Mouse (Mus musculus) ovary, postnatal 14 days (tissue): ENCODE measurements at regions not wholly inside any gene's neighbourhood (a gene's known extent, or its start where the extent isn't known, plus 50 kb on each side); places are given as distances from the start of the nearest gene placed in this dataset.

ENCODE experiments used
- DNase-seq: peaks from one replicate; pipeline ENCODE4 v3.0.0; 2022; ENCODE audit warnings: low spot score

DNA sequence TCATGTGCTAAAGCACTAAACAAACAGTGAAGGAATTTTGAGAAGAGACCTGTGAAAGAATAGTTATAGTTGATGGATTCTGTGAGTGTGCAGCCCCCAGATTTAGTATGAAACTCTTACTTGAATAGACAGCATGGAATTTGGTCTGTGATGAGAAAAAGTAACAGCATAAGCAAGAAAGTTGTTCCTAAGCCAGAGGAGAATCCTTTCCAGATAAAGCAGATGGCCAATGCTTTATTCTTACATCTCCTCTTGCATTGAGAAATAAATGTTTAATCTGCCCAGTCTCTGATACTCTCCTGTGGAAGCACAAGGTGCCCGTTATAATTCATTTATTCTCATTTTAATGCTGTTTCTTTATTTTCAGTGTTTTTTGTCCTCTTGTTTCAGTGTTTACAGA, 263.5 kb downstream of the Tecrl start:
- DNase-seq: no peak

DNA sequence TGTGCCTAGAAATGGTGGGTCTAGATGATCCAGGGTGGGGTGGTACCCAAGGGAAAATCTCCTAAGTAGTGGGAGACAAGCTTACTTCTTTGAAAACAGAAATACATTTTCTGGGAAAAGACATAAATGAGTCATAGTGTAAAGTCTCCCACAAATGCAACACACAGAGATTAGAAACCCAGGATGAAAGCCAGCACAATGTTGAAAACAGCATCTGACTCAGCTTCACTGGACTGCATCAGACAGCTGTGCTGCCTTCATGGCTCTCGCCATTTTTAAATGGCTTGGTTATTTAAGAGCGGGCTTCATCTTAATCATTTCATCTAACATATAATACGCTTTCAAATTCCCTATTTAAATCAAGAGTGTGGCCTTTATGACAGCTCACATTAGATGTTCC, 300.2 kb downstream of the Tecrl start:
- DNase-seq: no peak

DNA sequence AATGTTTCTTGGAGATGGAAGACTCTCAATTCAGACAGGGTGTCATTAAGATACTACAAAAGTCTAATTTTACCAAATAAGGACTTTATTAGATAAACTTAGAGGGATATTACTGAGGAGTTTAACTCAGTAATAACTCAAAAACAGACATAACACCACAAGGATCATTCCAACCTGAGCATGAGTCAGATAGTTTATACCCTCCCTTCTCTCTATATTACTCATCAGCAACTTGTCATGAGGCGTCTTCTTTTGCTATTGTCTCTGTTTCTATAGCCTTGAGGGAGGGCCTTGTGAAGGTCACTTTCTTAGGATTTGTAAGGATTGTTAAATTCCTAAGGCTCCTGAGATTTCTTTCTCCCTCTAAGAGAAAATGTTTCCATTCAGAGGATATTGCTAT, 307.8 kb downstream of the Tecrl start:
- no peak for DNase-seq

DNA sequence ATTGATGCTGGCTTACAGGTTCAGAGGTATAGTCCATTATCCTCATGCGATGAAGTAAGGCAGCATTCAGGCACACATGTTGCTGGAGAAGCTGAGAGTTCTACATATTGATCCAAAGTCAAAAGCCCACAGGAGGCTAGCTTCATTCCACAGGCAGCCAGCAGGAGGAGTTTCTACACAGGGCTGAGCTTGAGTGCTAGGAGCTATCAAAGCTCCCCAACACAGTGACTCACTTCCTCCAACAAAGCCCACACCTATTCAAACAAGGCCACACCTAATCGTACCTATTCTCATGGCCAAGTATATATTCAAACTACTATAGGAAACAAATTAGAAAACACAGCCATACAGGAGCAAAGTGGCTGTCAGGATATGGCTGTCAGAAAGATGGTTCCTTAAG, 325.3 kb downstream of the Tecrl start:
- no peak for DNase-seq

DNA sequence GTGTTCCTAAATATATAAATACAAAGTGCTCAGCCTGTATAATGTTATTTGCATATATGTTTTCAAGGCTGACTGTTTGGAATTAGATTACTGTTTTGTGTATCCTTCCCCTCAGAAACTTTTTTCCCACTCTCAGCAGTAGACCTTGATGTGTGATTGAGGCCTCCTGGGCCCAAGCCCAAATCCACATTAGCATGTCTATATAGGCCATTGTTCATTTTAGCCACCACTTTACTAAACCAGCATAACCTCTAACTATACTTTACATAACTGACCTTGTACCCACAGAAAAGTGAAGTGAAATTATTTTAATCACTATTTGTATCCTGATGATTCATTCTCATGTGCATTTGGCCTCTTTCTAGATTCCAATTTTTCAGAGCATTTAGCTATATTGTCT, 349.0 kb downstream of the Tecrl start:
- DNase-seq: no peak

DNA sequence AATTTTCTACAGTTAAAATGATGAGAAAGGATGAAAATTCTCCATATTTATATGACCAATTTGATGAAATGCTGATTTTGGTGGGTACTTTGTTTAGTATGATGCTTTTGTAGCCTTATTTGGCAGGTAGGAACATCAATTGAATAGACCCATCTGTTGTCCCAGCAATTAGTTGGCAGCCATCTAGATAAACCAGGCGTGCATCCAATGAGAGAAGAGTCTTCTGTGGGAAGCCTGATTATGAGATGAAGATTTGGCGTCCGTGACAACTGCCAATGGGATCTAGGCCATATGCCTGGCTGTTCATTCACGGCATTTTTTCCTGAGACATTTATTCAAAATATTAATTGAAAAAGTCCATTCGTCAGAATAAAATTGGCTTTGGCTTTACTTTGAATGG, 365.9 kb downstream of the Tecrl start:
- no peak for DNase-seq

- DNase-seq: no peak
Measured at GRCm38 (mm10) chr5:82969315-82969714, 385.7 kb downstream of the Tecrl start.

DNA sequence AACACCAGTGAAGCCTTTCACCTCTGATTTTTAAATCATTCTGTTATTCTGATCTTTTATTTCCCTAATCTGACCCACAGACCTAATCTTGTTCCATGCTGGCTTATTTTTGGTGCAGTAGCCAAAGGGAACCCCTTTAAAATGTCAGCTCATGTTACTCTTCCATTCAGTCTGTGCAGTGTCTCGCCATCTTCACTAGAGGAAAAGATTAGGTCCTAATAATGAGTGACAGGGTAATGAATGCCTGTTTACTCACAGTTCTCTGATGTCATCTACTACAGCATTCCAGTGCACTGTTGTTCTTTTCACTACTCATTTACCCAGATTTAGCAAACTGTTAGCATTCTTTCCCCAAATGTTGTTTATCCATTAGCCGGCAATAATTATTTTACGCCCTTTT, 388.2 kb downstream of the Tecrl start:
- DNase-seq: no peak

DNA sequence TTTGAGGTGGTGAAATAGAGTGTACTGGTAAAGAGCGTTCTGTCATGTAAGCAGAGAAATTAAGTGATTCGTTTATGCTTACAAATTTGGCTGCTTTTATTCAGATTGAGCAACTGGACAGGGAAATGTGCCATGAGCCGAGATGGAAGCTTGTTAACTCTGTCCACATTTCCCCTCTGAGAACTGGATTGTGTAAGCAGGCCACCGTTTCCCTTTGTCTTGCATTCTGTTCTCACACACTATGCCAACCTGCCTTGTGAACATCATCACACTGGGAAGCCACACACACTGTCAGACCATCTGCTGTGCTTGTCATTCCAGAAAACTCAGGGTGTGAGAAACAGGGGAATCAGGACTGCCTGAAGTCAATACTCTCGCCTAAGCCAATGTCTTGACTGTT, 388.8 kb downstream of the Tecrl start:
- peak; percentile 3 for DNase-seq

GRCm38 (mm10) chr5:82964513-82964912, 390.5 kb downstream of the Tecrl start:
- DNase-seq: no peak

- DNase-seq: no peak
Measured at GRCm38 (mm10) chr5:82956012-82956411, 399.0 kb downstream of the Tecrl start.

GRCm38 (mm10) chr5:82947060-82947459, 407.9 kb downstream of the Tecrl start:
- DNase-seq: no peak

GRCm38 (mm10) chr5:82939786-82940185, 415.2 kb downstream of the Tecrl start:
- no peak for DNase-seq

DNA sequence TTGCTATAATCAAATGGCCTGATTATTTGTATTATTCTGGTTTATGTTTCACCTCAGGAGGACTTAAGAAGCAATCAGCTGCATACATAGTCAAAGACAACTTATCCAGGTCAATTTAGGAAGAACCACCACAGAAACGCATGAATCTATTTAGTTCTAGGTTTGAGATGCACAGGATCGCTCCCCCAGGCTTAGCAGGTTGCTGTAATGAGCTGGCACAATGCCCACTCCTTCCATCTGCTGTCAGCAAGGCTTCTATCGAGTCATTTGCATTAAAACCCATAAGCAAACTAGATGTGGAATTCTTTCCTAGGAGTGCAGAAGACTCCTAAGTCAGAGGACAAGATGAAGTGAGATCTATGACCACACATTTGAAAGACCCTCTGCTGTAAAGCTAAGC, 455.6 kb downstream of the Tecrl start:
- no peak for DNase-seq

- DNase-seq: no peak
Measured at GRCm38 (mm10) chr5:82898912-82899311, 456.1 kb downstream of the Tecrl start.

DNA sequence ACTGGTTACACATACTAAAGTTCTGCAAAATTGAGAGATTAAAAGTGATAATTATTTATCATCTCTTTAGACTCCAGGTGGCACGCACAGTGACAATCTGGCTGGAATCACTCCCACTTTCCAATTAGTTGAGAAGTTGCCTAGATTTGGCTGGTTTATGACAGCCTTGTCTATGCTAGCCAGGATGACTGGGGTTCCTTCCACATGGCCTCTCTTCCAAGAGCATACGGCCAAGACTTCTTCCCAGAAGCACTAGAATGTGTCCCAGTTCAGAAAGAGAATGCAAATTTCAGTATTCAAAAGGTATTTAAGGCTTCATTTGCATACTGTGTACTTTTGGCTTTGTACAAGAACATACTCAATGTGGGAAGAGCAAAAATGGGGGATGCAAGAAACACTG, 456.6 kb downstream of the Tecrl start:
- DNase-seq: no peak

- DNase-seq: no peak
Measured at GRCm38 (mm10) chr5:82869264-82869663, 485.7 kb downstream of the Tecrl start.

DNA sequence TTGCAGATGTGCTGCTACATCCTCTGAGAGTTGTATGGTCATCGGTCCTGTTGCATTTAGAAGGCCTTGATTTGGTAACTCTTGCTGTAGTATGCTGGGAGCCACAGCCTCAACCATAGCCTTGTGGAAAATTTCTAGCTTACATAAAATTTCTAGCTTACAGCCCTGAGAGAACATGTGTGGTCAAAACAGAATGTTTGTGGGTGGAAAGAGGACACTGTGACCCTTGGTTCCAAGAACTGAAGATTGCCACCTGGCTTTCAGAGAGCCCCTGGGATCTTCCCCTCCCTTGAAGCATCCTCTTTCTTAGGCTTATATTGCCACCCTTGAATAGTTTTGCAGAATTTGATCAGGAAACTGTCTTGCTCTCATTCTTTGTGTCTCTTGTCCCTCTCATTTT, 490.6 kb downstream of the Tecrl start:
- no peak for DNase-seq

- no peak for DNase-seq
Measured at GRCm38 (mm10) chr5:82825327-82825726, 529.7 kb downstream of the Tecrl start.

- DNase-seq: no peak
Measured at GRCm38 (mm10) chr5:82793197-82793596, 561.8 kb downstream of the Tecrl start.
